Mouse (Mus musculus): Measurements from ENCODE around the gene Auts2. TPM values are rescaled to one million over a fixed set of nuclear protein-coding genes. Genes with fewer than 3 reads are reported as not detected.

Auts2 gene
- polyA plus RNA-seq, 1 experiment = 9.2 TPM

DNA sequence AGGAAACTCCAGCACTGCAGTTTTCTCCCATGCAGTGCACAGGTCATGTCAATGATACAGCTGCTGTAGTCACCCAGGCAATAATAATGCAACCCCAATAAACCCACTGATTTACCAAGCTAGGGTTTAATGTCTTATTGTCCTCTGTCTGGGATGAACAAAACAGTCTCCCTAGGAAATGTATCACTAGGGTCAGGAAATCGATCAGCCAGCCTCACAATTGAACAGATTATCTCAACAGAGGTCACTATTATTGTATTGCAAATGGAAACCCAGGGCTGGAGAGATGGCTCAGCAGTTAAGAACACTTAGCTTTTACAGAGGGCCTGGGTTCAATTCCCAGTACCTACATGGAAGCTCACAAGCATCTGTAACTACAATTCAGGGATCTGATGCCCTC lies 65.6 kb downstream of the Auts2 start:
- 52% methylated on average over 1 of the region's 1 CpGs for WGBS

DNA sequence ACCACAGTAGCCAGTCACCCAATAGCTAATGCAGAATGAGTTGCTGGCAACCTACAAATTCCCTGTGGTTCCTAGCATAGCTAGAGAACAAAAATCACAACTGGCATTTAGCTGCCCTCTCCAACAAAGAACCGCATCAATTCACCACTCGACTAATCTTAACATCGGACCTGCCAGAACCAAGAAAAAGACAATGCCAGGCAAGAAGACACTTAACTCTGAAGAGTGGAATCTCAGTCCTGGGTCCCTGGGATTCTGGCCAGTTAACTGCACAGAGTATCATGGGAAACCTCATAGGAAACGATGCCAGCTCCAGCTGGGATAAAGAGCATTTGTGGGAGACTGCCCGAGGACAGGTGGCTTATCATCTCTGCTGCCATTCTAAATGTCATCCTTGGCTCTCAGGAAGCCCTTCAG lies 70.2 kb downstream of the Auts2 start:
- no peak overlapping the region for H3K4me3 ChIP-seq (ENCODE audit: insufficient read depth, low read depth, low read length)
- H3K36me3 ChIP-seq (ENCODE audit: control insufficient read depth, insufficient read depth, low read length) = no peaks in the 10 kb centered on the region
- no peaks in the 10 kb centered on the region for H3K4me1 ChIP-seq (ENCODE audit: control insufficient read depth, insufficient read depth, low read length)
- peaks cover 1% of the 10 kb centered on the region; the same call in 1 of the 2 replicates for H3K27me3 ChIP-seq (replicated peaks; ENCODE audit: control insufficient read depth, insufficient read depth, low read length)
- TF ChIP-seq CTCF (conservative IDR thresholded peaks at IDR 0.05; ENCODE audit: insufficient read depth, insufficient read length, low read depth, low read length) (no peak), POLR2A (IDR thresholded peaks at IDR 0.05; ENCODE audit: low read depth, low read length) (no peak)
- DNase-seq = no peak
- H3K27ac ChIP-seq (ENCODE audit: insufficient read depth, low read depth, low read length) = no peak overlapping the region
- 90% methylated on average over 5 of the region's 5 CpGs for WGBS

More for the DNA sequence above, 65.6 kb downstream of the Auts2 start:
- Histone ChIP-seq H3K27ac (ENCODE audit: insufficient read depth, low read depth, low read length) (no peak overlapping the region), H3K4me3 (ENCODE audit: insufficient read depth, low read depth, low read length) (no peak overlapping the region), H3K4me1 (ENCODE audit: control insufficient read depth, insufficient read depth, low read length) (no peaks in the 10 kb centered on the region), H3K27me3 (replicated peaks; ENCODE audit: control insufficient read depth, insufficient read depth, low read length) (0 out of 2 replicates have a peak, but pooled peaks cover 1% of the 10 kb centered on the region), H3K36me3 (ENCODE audit: control insufficient read depth, insufficient read depth, low read length) (no peaks in the 10 kb centered on the region)
- no peak for TF ChIP-seq CTCF (conservative IDR thresholded peaks at IDR 0.05; ENCODE audit: insufficient read depth, insufficient read length, low read depth, low read length)
- TF ChIP-seq POLR2A (IDR thresholded peaks at IDR 0.05; ENCODE audit: low read depth, low read length) = no peak
- no peak for DNase-seq

DNA sequence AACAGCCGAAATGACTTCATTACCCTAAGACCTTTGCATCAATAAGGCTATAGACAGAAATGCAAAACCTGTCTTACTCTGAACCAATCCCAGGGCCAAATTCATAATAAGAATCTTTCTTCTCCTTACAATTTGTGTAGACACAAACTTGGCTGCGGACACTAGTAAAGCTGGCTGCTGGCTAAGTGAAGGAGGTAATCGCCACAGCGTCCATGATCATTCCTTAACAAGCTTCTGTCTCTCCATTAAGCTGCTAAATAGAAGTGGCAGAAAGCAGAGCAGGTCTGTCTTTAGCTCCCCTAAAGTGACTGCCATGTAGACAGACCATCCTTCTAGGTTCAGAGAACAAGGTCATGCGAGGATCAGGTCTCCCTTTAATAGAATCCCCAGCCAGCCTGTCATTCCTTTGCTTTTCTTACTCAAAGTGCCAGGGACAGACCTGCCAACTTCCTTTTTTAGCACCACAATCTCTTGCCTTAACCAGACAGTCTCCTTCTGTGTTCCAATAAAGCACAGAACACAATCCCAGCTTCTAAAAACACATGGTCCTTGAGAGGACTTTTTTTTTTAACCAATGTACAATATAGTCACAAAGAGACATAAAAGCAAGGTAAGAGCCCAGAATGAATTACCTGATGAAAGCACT lies 70.8 kb downstream of the Auts2 start:
- TF ChIP-seq POLR2A (IDR thresholded peaks at IDR 0.05; ENCODE audit: low read depth, low read length) = no peak
- no peak for TF ChIP-seq CTCF (conservative IDR thresholded peaks at IDR 0.05; ENCODE audit: insufficient read depth, insufficient read length, low read depth, low read length)
- H3K4me1 ChIP-seq (ENCODE audit: control insufficient read depth, insufficient read depth, low read length) = no peaks in the 10 kb centered on the region
- H3K36me3 ChIP-seq (ENCODE audit: control insufficient read depth, insufficient read depth, low read length) = no peaks in the 10 kb centered on the region
- H3K4me3 ChIP-seq (ENCODE audit: insufficient read depth, low read depth, low read length) = no peak overlapping the region
- H3K27me3 ChIP-seq (replicated peaks; ENCODE audit: control insufficient read depth, insufficient read depth, low read length) = peaks cover 1% of the 10 kb centered on the region; the same call in 1 of the 2 replicates
- 88% methylated on average over 5 of the region's 5 CpGs for WGBS
- no peak overlapping the region for H3K27ac ChIP-seq (ENCODE audit: insufficient read depth, low read depth, low read length)
- no peak for DNase-seq

DNA sequence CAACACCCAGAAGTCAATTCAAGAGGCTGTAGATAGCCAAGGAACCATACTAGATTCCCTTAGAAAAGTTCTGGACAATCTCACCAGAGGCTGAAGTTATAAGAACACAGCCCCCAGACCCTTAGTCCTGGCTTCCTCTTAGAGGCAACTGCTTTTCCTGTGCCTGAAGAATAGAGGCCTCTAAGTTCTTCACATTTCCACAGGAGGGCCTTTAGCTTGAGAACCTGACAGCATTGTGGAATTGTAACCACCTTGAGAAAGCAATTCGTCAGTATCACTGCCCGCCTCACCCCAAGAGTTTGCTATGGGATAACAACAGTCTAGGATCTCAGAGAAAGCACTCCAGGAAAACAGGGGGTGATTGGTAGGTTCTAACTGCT lies 75.8 kb downstream of the Auts2 start:
- no peak overlapping the region for H3K27ac ChIP-seq (ENCODE audit: insufficient read depth, low read depth, low read length)
- DNase-seq = no peak
- 89% methylated on average over 2 of the region's 2 CpGs for WGBS
- H3K27me3 ChIP-seq (replicated peaks; ENCODE audit: control insufficient read depth, insufficient read depth, low read length) = peaks cover 1% of the 10 kb centered on the region; the same call in 1 of the 2 replicates
- no peaks in the 10 kb centered on the region for H3K36me3 ChIP-seq (ENCODE audit: control insufficient read depth, insufficient read depth, low read length)
- TF ChIP-seq CTCF (conservative IDR thresholded peaks at IDR 0.05; ENCODE audit: insufficient read depth, insufficient read length, low read depth, low read length) = no peak
- TF ChIP-seq POLR2A (IDR thresholded peaks at IDR 0.05; ENCODE audit: low read depth, low read length) = no peak
- no peak overlapping the region for H3K4me3 ChIP-seq (ENCODE audit: insufficient read depth, low read depth, low read length)
- no peaks in the 10 kb centered on the region for H3K4me1 ChIP-seq (ENCODE audit: control insufficient read depth, insufficient read depth, low read length)

DNA sequence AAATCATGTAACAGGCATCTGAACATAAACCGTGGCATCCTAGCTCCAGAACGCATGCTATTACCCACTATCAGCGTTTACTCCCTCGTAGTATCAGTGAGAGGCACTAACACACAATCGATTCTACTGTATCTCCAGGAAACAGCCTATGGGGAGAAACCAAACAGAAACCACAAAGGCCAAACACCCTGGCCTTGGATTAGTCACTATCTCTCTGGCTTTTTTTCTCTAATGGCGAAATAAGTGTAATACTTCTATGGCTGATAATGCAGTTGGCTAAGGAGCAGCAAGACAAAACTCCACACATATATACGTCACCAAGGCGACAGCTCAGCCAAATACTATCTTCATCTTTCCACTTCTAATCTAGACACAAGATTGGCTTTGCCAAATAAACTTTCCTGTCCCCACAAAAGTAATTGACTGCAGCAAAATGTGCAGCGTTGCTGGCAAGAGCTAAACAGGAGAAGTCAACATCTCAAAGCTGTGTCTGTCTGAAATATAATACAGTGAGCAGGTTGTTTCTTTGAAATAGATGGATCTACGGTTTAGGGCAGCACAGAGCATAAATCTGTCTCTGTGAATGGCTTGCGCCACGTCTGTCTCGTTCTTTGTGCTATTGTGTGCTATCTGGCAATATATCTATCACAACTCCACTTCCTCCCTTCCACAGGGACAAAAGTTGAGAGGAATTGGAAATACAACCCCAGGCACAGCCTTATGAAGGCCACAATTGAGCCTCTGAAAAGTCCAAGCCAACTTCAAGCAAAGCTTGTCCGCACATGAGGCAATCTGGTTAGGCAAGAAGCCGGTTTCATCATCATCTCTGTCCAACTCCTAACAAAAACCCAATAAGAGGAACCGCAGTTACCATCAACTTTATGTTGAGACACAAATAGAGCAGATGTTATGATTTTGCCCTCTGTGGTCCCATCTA lies 76.4 kb downstream of the Auts2 start:
- no peak for TF ChIP-seq POLR2A (IDR thresholded peaks at IDR 0.05; ENCODE audit: low read depth, low read length)
- TF ChIP-seq CTCF (conservative IDR thresholded peaks at IDR 0.05; ENCODE audit: insufficient read depth, insufficient read length, low read depth, low read length) = no peak
- DNase-seq = no peak
- Histone ChIP-seq H3K36me3 (ENCODE audit: control insufficient read depth, insufficient read depth, low read length) (no peaks in the 10 kb centered on the region), H3K4me1 (ENCODE audit: control insufficient read depth, insufficient read depth, low read length) (no peaks in the 10 kb centered on the region), H3K27ac (ENCODE audit: insufficient read depth, low read depth, low read length) (no peak overlapping the region), H3K4me3 (ENCODE audit: insufficient read depth, low read depth, low read length) (no peak overlapping the region), H3K27me3 (replicated peaks; ENCODE audit: control insufficient read depth, insufficient read depth, low read length) (peaks cover 1% of the 10 kb centered on the region; the same call in 1 of the 2 replicates)
- WGBS = 74% methylated on average over 16 of the region's 16 CpGs

DNA sequence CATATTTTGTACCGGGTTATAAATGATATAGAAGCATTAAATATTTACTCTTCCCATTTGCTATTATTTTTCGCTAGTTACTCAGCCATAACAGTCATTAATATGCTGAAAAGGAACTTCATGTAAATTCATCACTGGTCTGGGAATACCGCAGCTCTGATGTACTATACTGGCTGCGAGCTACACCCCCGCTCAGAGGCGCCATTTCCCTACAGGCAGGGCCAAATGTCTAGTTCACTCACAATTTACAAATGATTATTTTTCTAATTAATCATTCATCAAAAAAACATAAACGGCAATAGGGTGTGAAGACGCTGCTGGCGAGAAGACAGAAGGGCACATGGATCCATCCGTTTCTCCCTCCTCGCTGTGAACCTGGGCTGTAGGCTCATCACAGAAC lies 80.6 kb downstream of the Auts2 start:
- TF ChIP-seq CTCF (conservative IDR thresholded peaks at IDR 0.05; ENCODE audit: insufficient read depth, insufficient read length, low read depth, low read length) (no peak), POLR2A (IDR thresholded peaks at IDR 0.05; ENCODE audit: low read depth, low read length) (no peak)
- no peak overlapping the region for H3K27ac ChIP-seq (ENCODE audit: insufficient read depth, low read depth, low read length)
- H3K4me1 ChIP-seq (ENCODE audit: control insufficient read depth, insufficient read depth, low read length) = no peaks in the 10 kb centered on the region
- H3K4me3 ChIP-seq (ENCODE audit: insufficient read depth, low read depth, low read length) = no peak overlapping the region
- DNase-seq = no peak
- H3K36me3 ChIP-seq (ENCODE audit: control insufficient read depth, insufficient read depth, low read length) = no peaks in the 10 kb centered on the region
- H3K27me3 ChIP-seq (replicated peaks; ENCODE audit: control insufficient read depth, insufficient read depth, low read length) = no peaks in the 10 kb centered on the region; the same call in 1 of the 2 replicates
- WGBS = 77% methylated on average over 11 of the region's 11 CpGs

DNA sequence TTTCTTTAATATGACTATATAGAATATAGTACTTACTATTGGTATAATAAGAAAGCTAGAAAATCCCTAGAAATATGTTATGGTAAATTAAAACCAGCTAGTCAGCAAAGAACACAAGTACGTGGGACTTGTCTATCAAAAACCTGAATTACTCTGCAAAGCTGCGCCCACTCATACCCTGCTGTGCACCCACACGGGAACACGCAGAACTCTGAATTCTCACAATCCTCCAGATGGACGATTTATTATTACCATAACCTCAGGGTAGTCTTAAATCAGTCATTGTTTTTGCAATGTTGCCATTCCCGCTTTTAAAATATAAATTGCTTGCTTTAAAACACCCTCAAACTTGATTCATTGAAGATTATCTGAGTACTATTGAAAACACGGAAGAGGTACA lies 84.6 kb downstream of the Auts2 start:
- Histone ChIP-seq H3K4me1 (ENCODE audit: control insufficient read depth, insufficient read depth, low read length) (no peaks in the 10 kb centered on the region), H3K27ac (ENCODE audit: insufficient read depth, low read depth, low read length) (no peak overlapping the region), H3K27me3 (replicated peaks; ENCODE audit: control insufficient read depth, insufficient read depth, low read length) (no peaks in the 10 kb centered on the region; the same call in 1 of the 2 replicates), H3K4me3 (ENCODE audit: insufficient read depth, low read depth, low read length) (no peak overlapping the region), H3K36me3 (ENCODE audit: control insufficient read depth, insufficient read depth, low read length) (no peaks in the 10 kb centered on the region)
- 90% methylated on average over 7 of the region's 7 CpGs for WGBS
- no peak for DNase-seq
- TF ChIP-seq CTCF (conservative IDR thresholded peaks at IDR 0.05; ENCODE audit: insufficient read depth, insufficient read length, low read depth, low read length) = no peak
- TF ChIP-seq POLR2A (IDR thresholded peaks at IDR 0.05; ENCODE audit: low read depth, low read length) = no peak

All from kidney, adult 2 months (tissue).